Mouse (Mus musculus) right cerebral cortex, postnatal 36 days (tissue): ENCODE measurements around the gene Pllp.

Experiments
- DNase-seq, 2 experiments: peaks; one replicate each; pipeline ENCODE4 v3.0.0; 2022; ENCODE audit warnings: low spot score in 2 of 2, mixed read lengths in 1 of 2

Pllp gene

DNA sequence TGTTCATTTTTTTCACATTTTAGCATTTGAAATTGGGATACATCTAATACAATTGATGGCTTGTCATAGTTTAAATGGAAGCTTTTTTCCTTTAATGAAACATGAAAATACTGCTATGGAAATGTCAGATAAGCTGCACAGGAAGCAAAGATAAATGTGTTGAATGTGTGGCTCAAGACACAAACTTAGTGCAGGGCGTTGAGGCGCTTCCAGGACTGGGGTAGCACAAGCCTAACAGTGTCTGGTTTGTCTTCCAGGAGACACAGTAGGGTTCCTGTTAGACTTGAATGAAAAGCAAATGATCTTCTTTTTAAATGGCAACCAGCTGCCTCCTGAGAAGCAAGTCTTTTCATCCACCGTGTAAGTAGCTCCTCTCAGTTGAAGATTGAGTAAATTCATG is 46.6 kb downstream of the Pllp start:
- DNase-seq: no peak

DNA sequence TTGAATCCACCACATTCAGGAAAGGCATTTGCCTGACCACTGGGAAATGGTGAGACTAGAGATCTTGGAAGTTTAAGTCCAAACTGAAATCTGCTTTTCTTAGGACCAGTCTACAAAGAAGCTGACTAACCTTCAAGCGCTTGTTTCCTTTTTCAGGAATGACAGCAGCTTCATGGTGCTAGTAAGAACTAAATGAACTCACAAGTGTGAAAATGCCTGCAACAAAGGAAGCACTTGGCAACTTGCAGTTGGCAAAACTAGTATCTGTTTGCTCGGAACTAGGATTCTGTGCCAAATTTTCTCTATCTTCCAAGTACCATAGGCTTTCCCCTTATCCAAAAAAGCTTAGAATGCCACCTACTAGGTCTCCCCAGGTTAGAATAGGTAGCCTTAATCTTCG is 49.9 kb downstream of the Pllp start:
- no peak for DNase-seq

DNA sequence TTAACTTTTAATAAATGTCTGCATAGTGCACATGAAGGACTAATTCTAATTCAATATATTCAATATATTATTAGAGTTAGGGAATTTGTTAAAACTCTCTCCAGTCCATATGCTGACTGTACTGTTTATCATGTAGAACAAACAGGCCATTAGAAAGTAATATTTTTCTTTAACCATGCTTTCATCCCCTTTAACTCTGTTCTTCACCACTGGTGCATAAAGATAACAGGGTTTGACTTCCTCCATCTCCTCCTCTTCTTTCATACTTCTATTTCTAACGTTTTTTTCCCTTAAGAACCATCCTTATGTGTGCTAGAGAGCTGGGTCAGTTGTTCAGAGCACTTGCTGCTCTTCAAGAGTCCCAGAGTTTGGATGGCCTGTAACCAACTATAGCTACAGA is 50.9 kb downstream of the Pllp start:
- no peak for DNase-seq

DNA sequence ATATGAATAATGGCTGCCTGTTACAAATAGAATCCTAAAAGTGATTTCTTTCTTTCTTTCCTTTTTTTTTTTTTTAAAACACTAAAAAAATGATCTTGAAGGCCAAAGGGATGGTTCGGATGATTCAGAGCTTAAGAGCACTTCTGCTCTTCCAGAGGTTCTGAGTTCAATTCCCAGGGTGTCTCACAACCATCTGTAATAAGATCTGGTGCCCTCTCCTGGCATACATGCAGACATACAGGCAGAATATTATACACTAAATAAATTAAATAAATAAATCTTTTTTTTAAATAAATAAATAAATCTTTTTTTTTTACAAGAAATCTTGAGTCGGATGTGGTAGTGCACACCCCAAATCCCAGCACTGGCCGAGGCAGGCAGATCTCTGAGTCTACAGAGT is 54.1 kb downstream of the Pllp start:
- DNase-seq: no peak

DNA sequence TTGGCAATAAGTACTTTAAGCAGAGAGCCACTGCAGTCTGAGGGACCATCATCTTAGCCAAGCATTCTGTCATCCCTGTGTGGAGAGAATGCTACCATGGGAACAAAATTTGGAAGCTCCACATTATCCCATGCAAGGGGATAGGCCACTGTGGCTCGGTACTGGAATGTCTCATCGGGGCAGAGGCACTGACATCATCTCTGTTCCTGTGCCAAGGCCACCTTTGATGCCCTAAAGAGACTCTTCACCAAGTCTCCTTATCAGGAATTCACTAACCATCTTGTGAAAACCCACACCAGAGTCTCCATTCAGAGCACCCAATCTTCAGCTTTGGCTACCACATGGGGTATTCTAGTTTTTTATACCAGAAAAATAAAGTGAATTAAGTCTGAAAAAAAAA is 54.9 kb downstream of the Pllp start:
- no peak for DNase-seq

DNA sequence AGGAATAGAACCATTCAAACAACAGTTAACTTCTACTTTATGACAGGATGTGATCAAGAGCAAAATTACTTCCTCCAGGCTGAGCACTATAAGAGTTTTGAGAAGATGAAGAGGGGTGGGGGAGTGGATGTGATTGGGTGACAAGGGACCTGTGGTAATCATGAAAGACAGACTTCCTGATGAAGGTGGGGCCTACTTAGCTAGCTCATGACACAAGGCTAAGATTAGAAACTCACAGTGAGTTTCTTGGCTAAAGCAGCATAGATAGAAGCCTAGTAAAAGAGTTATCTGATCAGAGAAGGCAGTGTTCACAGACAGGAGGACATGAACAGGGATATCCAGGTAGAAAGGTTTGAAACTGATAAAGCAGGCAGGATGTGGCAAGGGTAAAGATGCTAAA is 61.9 kb downstream of the Pllp start:
- DNase-seq: no peak

DNA sequence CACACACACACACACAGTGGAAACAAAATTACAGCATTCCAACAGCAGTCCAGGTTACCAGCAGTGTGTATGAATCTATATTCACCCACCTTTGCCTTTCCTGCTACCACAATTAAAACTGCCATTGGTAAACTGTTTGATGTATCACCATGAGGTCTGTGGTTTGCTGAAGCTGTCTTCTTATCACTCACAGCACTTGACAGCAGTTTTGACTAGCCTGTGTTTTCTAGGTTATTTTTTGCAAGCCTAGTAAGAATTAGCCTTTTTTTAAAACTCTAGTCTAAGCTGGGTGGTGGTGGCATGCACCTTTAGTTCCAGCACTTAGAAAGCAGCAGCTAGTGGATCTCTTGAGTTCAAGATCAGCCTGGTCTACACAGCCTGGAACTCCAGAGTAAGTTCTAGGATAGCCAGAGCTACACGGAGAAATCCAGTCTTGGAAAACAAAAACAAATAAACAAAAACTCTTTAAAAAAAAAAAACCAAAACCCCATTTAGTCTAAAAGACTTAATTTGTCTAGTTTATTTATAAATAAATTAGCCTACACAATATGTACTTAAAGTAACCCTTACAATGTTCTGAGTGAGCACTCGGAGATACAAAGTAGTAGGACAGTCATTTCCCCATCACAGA is 62.4 kb downstream of the Pllp start:
- no peak for DNase-seq
